ENCODE assay signal across 21 mouse cellular contexts in the genomic region with DNA sequence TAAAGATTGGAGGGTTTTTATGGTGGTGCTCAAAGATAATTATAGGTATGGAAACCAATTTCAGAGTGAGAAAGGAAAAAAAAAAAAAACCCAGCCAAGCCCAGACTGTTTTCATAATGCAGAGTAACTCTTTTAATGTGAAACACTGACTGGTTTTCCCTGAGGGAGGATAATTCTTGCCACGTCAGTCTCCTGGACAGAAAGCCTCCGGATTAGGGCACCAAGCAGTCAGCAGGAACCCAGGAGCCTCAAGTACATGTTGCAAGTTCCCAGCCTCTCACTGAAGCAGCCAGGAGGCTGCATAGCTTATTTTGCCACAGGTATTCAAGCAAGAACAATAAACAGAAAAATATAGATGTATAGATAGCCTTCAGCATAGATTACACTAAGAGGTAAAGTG.
DNase-seq lines count a peak whose midpoint lies in the region; ATAC-seq and TF ChIP-seq lines count a peak whose summit lies in the region.
"Had no signal": no experiment of that assay in that cellular context is flagged by ENCODE, and none has a peak within 500 bp of the region (broad histone marks: within the 10 kb centered on the region; RNA-seq: fewer than 3 reads in every experiment).

No protein-coding gene starts in this region.

- TF ChIP-seq CTCF in lung, postnatal 0 days (IDR thresholded peaks at IDR 0.05) = no peak

- DNase-seq in limb, embryonic 10.5 days (ENCODE audit: low spot score) = no peak
- DNase-seq in left cerebral cortex, postnatal 36 days (ENCODE audit: low spot score in 2 of 2) = no peak
- DNase-seq in lung, postnatal 0 days (ENCODE audit: low spot score) = no peak
- DNase-seq: adrenal gland, postnatal 36 days; cerebellum, adult 11-12 months; gastrocnemius, postnatal 25 days; kidney, adult 18-20 months; kidney, postnatal 10 days; liver; lung, postnatal 14 days; thymus, adult 2 months had no signal

- peak overlapping the region; percentile 61 for H3K27ac ChIP-seq in forebrain, embryonic 12.5 days
- no peak overlapping the region for H3K27ac ChIP-seq in forebrain, embryonic 16.5 days (ENCODE audit: low read length)
- 0 out of 2 replicates have a peak overlapping the region, but pooled peaks have one; percentile 33 for H3K27ac ChIP-seq in limb, embryonic 13.5 days
- H3K27ac ChIP-seq in limb, embryonic 10.5 days = no peak overlapping the region
- H3K27ac ChIP-seq in embryonic facial prominence, embryonic 12.5 days = no peak overlapping the region
- H3K27ac ChIP-seq in midbrain, embryonic 15.5 days = peak overlapping the region; percentile 65; the same call in 1 of the 2 replicates
- H3K27ac ChIP-seq in lung, postnatal 0 days (ENCODE audit: low read length) = no peak overlapping the region
- H3K27ac ChIP-seq: heart, embryonic 15.5 days; neural tube, embryonic 15.5 days; stomach, embryonic 15.5 days had no signal

- intact Hi-C loops in left cerebral cortex, postnatal 36 days (cut with DNase I) = no loop called here

- no peak overlapping the region for H3K4me3 ChIP-seq in forebrain, embryonic 12.5 days (replicated peaks)
- no peak overlapping the region for H3K4me3 ChIP-seq in forebrain, embryonic 16.5 days (replicated peaks; ENCODE audit: low read length)
- no peak overlapping the region for H3K4me3 ChIP-seq in limb, embryonic 13.5 days
- no peak overlapping the region for H3K4me3 ChIP-seq in limb, embryonic 10.5 days
- no peak overlapping the region for H3K4me3 ChIP-seq in embryonic facial prominence, embryonic 12.5 days
- no peak overlapping the region for H3K4me3 ChIP-seq in midbrain, embryonic 15.5 days
- no peak overlapping the region for H3K4me3 ChIP-seq in lung, postnatal 0 days (ENCODE audit: low read depth, low read length)
- H3K4me3 ChIP-seq: heart, embryonic 15.5 days; megakaryocyte, embryonic 14.5 days; neural tube, embryonic 15.5 days; stomach, embryonic 15.5 days had no signal

- no peaks in the 10 kb centered on the region for H3K27me3 ChIP-seq in forebrain, embryonic 12.5 days
- H3K27me3 ChIP-seq in forebrain, embryonic 16.5 days (replicated peaks; ENCODE audit: control insufficient read depth, insufficient read depth, low read length) = no peaks in the 10 kb centered on the region
- no peaks in the 10 kb centered on the region for H3K27me3 ChIP-seq in limb, embryonic 13.5 days
- H3K27me3 ChIP-seq in limb, embryonic 10.5 days (ENCODE audit: low read depth, poor library complexity, severe bottlenecking) = no peaks in the 10 kb centered on the region
- no peaks in the 10 kb centered on the region for H3K27me3 ChIP-seq in embryonic facial prominence, embryonic 12.5 days
- no peaks in the 10 kb centered on the region for H3K27me3 ChIP-seq in midbrain, embryonic 15.5 days (replicated peaks)
- H3K27me3 ChIP-seq in lung, postnatal 0 days (replicated peaks; ENCODE audit: insufficient read depth, low read length) = no peaks in the 10 kb centered on the region
- H3K27me3 ChIP-seq: CH12.LX; heart, embryonic 15.5 days; megakaryocyte, embryonic 14.5 days; neural tube, embryonic 15.5 days; stomach, embryonic 15.5 days had no signal

- 21% methylated on average over 2 of the region's 2 CpGs for WGBS in forebrain, embryonic 12.5 days
- 12% methylated on average over 2 of the region's 2 CpGs for WGBS in forebrain, embryonic 16.5 days
- 10% methylated on average over 2 of the region's 2 CpGs for WGBS in limb, embryonic 13.5 days
- 45% methylated on average over 2 of the region's 2 CpGs for WGBS in limb, embryonic 10.5 days
- WGBS in embryonic facial prominence, embryonic 12.5 days = 20% methylated on average over 2 of the region's 2 CpGs
- WGBS in midbrain, embryonic 15.5 days = 11% methylated on average over 2 of the region's 2 CpGs
- 83% methylated on average over 2 of the region's 2 CpGs for WGBS in lung, postnatal 0 days

- TF ChIP-seq EP300 in lung, postnatal 0 days (IDR thresholded peaks at IDR 0.05) = no peak

- H3K9ac ChIP-seq in forebrain, embryonic 12.5 days = no peak overlapping the region
- H3K9ac ChIP-seq in forebrain, embryonic 16.5 days (replicated peaks; ENCODE audit: low read depth, low read length) = no peak overlapping the region
- H3K9ac ChIP-seq in limb, embryonic 13.5 days = no peak overlapping the region
- no peak overlapping the region for H3K9ac ChIP-seq in embryonic facial prominence, embryonic 12.5 days
- H3K9ac ChIP-seq in midbrain, embryonic 15.5 days = no peak overlapping the region
- no peak overlapping the region for H3K9ac ChIP-seq in lung, postnatal 0 days (replicated peaks; ENCODE audit: low read depth)
- H3K9ac ChIP-seq: heart, embryonic 15.5 days; neural tube, embryonic 15.5 days; stomach, embryonic 15.5 days had no signal

- H3K4me1 ChIP-seq in forebrain, embryonic 12.5 days = peaks cover 9% of the 10 kb centered on the region
- H3K4me1 ChIP-seq in forebrain, embryonic 16.5 days (replicated peaks; ENCODE audit: control insufficient read depth, insufficient read depth, low read length) = peaks cover 5% of the 10 kb centered on the region; the same call in 1 of the 2 replicates
- peaks cover 26% of the 10 kb centered on the region for H3K4me1 ChIP-seq in limb, embryonic 13.5 days
- H3K4me1 ChIP-seq in limb, embryonic 10.5 days = peaks cover 12% of the 10 kb centered on the region; the same call in 1 of the 2 replicates
- H3K4me1 ChIP-seq in embryonic facial prominence, embryonic 12.5 days = peaks cover 9% of the 10 kb centered on the region; the same call in 1 of the 2 replicates
- H3K4me1 ChIP-seq in midbrain, embryonic 15.5 days = peaks cover 20% of the 10 kb centered on the region
- no peaks in the 10 kb centered on the region for H3K4me1 ChIP-seq in lung, postnatal 0 days (ENCODE audit: insufficient read depth, low read depth, low read length)
- H3K4me1 ChIP-seq: heart, embryonic 15.5 days; megakaryocyte, embryonic 14.5 days; stomach, embryonic 15.5 days had no signal

- H3K9me3 ChIP-seq in forebrain, embryonic 12.5 days = no peaks in the 10 kb centered on the region
- no peaks in the 10 kb centered on the region for H3K9me3 ChIP-seq in forebrain, embryonic 16.5 days (ENCODE audit: control insufficient read depth, low read length)
- no peaks in the 10 kb centered on the region for H3K9me3 ChIP-seq in limb, embryonic 13.5 days
- H3K9me3 ChIP-seq in limb, embryonic 10.5 days (replicated peaks) = no peaks in the 10 kb centered on the region
- H3K9me3 ChIP-seq in embryonic facial prominence, embryonic 12.5 days = no peaks in the 10 kb centered on the region
- H3K9me3 ChIP-seq in midbrain, embryonic 15.5 days = no peaks in the 10 kb centered on the region
- H3K9me3 ChIP-seq in lung, postnatal 0 days (ENCODE audit: low read length) = no peaks in the 10 kb centered on the region
- H3K9me3 ChIP-seq: heart, embryonic 15.5 days; neural tube, embryonic 15.5 days; stomach, embryonic 15.5 days had no signal

- ATAC-seq in forebrain, embryonic 12.5 days (ENCODE audit: low FRiP score) = no peak; the same call in 1 of the 2 replicates
- ATAC-seq in forebrain, embryonic 16.5 days = no peak
- 0 out of 2 replicates have a peak, but pooled peaks have one; percentile 20 for ATAC-seq in limb, embryonic 13.5 days (ENCODE audit: low FRiP score, low read depth)
- ATAC-seq in embryonic facial prominence, embryonic 12.5 days (ENCODE audit: insufficient number of reproducible peaks, insufficient read depth, low FRiP score, low TSS enrichment) = no peak
- ATAC-seq in midbrain, embryonic 15.5 days (replicated peaks) = peak; percentile 5; the same call in 1 of the 2 replicates
- no peak for ATAC-seq in lung, postnatal 0 days

- H3K4me2 ChIP-seq in forebrain, embryonic 12.5 days = no peak overlapping the region
- H3K4me2 ChIP-seq in forebrain, embryonic 16.5 days (ENCODE audit: low read length) = no peak overlapping the region
- no peak overlapping the region for H3K4me2 ChIP-seq in limb, embryonic 13.5 days (replicated peaks)
- 0 out of 2 replicates have a peak overlapping the region, but pooled peaks have one; percentile 13 for H3K4me2 ChIP-seq in embryonic facial prominence, embryonic 12.5 days (replicated peaks)
- no peak overlapping the region for H3K4me2 ChIP-seq in midbrain, embryonic 15.5 days
- H3K4me2 ChIP-seq in lung, postnatal 0 days (replicated peaks; ENCODE audit: low read depth, low read length) = no peak overlapping the region
- H3K4me2 ChIP-seq: heart, embryonic 15.5 days; neural tube, embryonic 15.5 days; stomach, embryonic 15.5 days had no signal

- H3K36me3 ChIP-seq in forebrain, embryonic 12.5 days (replicated peaks) = no peaks in the 10 kb centered on the region
- H3K36me3 ChIP-seq in forebrain, embryonic 16.5 days (ENCODE audit: control insufficient read depth, insufficient read depth) = no peaks in the 10 kb centered on the region
- no peaks in the 10 kb centered on the region for H3K36me3 ChIP-seq in limb, embryonic 13.5 days
- H3K36me3 ChIP-seq in limb, embryonic 10.5 days = no peaks in the 10 kb centered on the region
- no peaks in the 10 kb centered on the region for H3K36me3 ChIP-seq in embryonic facial prominence, embryonic 12.5 days
- no peaks in the 10 kb centered on the region for H3K36me3 ChIP-seq in midbrain, embryonic 15.5 days (replicated peaks)
- no peaks in the 10 kb centered on the region for H3K36me3 ChIP-seq in lung, postnatal 0 days (ENCODE audit: insufficient read depth, low read length)
- H3K36me3 ChIP-seq: heart, embryonic 15.5 days; neural tube, embryonic 15.5 days; stomach, embryonic 15.5 days had no signal

Comparison
In these comparisons a context has a peak if more than half of its experiments do, and no peak if none do; other contexts are left out.
1. H3K27ac ChIP-seq: peak in forebrain, embryonic 12.5 days (single experiment), limb, embryonic 13.5 days (single experiment) and midbrain, embryonic 15.5 days (single experiment); none in forebrain, embryonic 16.5 days (single experiment), limb, embryonic 10.5 days (single experiment), embryonic facial prominence, embryonic 12.5 days (single experiment) and lung, postnatal 0 days (single experiment).
2. ATAC-seq: peak in limb, embryonic 13.5 days (single experiment) and midbrain, embryonic 15.5 days (single experiment); none in forebrain, embryonic 12.5 days (single experiment), forebrain, embryonic 16.5 days (single experiment), embryonic facial prominence, embryonic 12.5 days (single experiment) and lung, postnatal 0 days (single experiment).